Mouse (Mus musculus) cerebellum, adult 18-20 months (tissue): Measurements from ENCODE around the gene Plcg1.

Source experiments
- DNase-seq, 2 experiments: peaks; one replicate each; pipeline ENCODE4 v3.0.0; 2021

Gene Plcg1

DNA sequence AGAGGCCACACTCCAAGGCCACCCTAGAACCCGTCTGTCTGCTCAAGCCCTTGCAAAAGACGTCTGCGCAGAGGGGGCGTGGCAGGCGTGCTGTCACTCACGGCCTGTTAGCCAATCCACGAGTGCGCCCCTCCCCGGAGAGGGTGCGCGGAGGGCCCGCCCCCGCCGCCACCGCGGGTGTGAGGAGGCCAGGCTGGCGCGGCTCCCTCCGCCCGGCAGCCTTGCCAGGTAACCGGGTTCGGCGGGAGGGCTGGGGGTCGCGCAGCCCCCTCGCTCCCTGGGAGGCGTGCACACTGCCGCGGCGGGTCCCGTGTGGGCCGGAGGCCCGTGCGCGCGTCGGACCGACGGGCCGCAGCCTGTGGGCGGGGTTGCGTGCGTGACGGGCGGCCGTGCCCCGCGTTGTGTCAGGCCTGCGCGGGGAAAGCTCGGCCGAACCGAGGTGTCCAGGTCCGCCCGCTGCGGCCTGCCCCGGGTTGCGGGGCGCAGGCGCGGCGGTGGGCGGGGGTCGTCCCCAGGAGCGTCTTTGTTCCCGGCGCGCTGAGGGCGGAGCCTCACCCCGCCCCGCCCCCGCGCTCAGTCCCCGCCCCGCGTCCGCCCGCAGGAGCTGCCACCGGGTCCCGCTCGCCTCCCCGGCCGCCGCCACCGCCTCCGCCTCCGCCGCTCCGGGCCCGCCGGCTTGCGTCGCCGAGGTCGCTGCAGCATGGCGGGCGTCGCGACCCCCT lies at the start of gene Plcg1:
Gene Plcg1 (plus strand): TSS at position 184 of the 722 bp plus-strand sequence.
- DNase-seq, result peak; percentile 96

- no peak for DNase-seq
Measured at GRCm38 (mm10) chr2:160700271-160700670, 30.8 kb upstream of the Plcg1 start.

- no peak for DNase-seq
Measured at GRCm38 (mm10) chr2:160701603-160702002, 29.5 kb upstream of the Plcg1 start.

- DNase-seq, result no peak
Measured at GRCm38 (mm10) chr2:160702824-160703223, 28.3 kb upstream of the Plcg1 start.

DNA sequence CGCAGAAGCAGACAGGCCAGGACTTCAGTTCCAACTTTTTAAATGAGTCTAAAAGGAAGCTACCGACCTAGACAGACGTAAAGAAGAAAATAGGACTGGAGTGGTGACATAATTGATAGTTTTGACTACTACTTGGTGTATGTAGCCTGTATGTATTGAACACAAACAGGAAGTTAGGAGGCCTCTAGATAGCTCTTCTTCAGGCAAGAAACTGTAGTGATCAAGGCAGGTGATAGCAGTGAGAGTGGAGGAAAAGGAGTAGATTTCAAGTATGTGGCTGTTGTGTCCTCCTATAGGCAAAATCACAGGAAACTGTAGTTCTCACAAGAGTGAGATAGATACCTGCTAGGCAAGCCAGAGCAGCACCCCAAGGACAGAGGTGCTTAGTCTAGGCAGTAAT lies 23.4 kb upstream of the Plcg1 start:
- no peak for DNase-seq

DNA sequence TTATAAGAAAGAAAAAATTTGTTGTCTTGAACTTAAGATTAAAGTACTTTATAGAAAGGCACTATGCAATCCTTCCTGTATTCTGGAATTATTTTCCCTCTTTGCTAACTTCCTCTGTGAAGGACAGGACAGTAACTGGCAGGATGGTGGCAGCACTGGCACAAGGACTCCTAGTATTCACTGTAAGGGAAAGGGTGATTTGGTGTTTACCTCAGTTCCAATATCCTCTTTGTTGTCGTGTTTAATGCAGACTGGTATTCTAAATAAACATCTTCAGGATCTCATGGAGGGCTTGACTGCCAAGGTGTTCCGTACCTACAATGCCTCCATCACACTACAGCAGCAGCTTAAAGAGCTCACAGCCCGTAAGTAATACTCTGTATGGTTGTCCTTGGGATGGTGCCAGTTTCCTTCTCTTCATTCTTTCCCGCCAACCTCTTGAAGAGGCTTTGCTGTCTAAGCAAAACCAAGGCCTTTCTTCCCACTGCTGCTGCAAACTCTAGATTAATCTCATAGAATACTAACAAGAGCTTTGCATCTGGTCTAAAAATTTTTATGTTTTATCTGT lies 15.6 kb upstream of the Plcg1 start:
- DNase-seq, result no peak

- peak; percentile 53 to 64 for DNase-seq
Measured at GRCm38 (mm10) chr2:160717269-160717668, 13.8 kb upstream of the Plcg1 start.

GRCm38 (mm10) chr2:160718811-160719210 lies 12.3 kb upstream of the Plcg1 start:
- no peak for DNase-seq

- DNase-seq, result no peak
Measured at GRCm38 (mm10) chr2:160722714-160723113, 8.4 kb upstream of the Plcg1 start.

- no peak for DNase-seq
Measured at GRCm38 (mm10) chr2:160723613-160724375, 7.3 kb upstream of the Plcg1 start.

DNA sequence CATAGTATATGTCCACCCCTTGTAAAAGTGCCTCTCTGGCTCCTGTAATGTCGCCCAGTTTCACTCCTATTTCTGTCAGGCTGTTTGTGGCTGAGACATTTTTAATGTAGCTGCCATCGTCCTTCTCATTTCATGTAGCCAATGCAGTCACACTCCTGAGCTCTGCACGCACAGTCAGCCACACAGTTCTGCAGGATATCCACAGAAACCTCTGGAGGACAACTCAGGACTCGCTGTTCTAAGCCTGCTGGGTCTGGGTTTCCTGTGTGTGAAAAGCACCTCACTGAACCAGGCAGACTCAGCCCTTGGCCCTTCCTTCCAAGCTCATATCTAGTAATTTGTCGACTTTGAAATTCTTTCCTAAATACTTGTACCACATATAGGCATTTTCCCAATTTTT lies 6.6 kb upstream of the Plcg1 start:
- no peak for DNase-seq

GRCm38 (mm10) chr2:160725877-160726864 lies 4.9 kb upstream of the Plcg1 start:
- DNase-seq, result no peak

DNA sequence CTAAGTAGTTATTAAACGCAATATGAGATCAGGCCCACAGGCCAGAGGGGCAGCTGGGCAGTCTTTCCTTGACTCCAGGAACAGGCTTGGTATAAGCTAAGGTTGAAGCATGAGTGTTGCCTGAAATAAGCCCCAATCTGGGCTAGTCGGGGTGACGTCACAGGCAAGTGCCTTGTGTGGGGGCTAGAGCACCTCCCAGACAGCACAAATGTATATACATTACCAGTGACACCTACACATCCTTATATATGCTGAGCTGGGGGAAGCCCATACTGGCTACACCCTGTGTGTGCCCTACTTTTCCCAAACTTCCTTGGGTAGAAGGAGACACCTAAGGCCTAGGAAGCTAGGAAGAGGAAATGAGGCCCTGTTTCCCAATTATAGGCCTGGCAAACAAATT lies 2.1 kb upstream of the Plcg1 start:
- DNase-seq, result no peak

- no peak for DNase-seq
Measured at GRCm38 (mm10) chr2:160729436-160729835, 1.7 kb upstream of the Plcg1 start.

- DNase-seq, result peak; percentile 41 to 53
Measured at GRCm38 (mm10) chr2:160729851-160730796, 976 bp upstream of the Plcg1 start.

DNA sequence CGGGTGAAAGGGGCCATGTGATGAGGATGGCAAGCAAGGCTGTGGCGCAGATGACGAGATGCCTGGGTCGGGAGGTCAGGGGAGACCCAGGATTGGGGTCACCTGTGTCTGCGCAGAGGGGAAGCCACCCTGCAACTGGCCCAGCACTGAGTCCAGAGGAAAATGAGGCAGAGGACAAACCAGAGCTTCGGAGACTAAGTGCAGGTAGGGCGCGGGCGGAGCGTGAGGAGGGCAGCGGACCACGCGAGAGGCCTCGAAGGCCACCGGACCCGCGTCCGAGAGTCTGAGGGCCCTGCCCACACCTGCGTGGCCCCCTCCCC lies 343 bp upstream of the Plcg1 start:
- no peak for DNase-seq

DNA sequence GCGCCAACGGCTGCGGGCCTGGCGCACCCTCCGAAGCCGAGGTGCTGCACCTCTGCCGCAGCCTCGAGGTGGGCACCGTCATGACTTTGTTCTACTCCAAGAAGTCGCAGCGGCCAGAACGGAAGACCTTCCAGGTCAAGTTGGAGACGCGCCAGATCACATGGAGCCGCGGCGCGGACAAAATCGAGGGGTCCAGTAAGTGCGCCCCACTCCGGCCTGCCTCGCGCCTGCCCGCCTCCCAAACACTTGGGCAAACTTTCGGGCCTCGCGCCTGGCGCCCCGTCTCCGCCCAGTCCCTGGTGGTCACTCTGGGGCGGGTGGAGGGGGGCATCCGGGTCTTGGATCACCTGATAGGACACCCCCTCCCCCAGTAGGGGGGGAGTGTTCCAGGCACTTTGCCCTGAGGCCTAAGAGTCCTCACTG lies 750 bp downstream of the Plcg1 start:
- DNase-seq, result peak in 1 of 2 experiments; percentile 56

DNA sequence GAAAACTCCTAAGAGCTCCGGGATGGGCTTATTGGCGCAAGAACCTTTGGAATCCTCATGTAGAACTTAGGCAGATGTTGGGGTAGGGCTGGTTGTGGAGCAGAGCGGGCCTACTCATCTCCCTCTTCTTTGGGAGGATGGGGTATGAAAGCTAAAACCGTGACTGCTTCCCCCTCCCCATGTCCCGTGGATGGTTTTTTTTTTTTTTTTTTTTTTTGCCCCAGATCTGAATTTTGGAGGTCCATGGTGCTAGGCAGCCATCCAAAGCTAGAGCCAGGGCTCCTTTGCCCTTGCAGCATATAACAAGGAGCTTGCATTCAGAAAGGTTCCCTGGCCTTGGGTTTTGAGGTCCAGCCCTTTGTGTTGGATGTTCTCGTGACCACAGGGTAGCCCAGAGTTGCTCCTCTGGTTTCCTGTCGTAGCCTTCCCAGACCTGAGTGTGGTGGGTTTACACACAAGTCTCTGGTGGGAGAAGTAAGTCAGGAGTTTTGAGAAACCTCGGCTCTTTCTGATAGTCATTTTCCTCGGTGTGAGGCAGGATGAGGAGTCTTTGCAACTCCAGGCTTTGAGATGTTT lies 1.4 kb downstream of the Plcg1 start:
- DNase-seq, result no peak

- no peak for DNase-seq
Measured at GRCm38 (mm10) chr2:160733131-160733531, 2.0 kb downstream of the Plcg1 start.

DNA sequence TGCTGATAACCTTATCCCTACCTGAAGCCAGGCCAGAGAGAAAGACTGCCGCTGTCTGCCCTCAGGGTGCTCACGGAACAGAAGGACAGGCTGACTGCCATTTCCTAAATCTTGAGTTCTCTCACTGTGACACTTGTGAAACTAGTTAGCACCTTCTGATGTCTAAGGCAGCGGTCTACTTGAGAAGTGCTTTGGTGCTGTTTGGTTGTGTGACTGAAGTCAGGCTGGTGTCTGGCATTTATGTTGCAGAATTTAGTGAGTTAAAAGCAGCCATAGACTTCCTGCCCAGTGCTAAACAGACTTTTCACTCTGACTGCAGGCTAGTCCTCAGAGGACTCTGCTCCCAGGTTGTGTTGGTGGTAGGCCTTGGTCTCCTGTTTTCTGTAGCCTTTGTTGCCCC lies 3.2 kb downstream of the Plcg1 start:
- no peak for DNase-seq

- DNase-seq, result no peak
Measured at GRCm38 (mm10) chr2:160735706-160736310, 4.7 kb downstream of the Plcg1 start.
